Mouse (Mus musculus) megakaryocyte, embryonic 14.5 days (primary cell): ENCODE measurements around the gene Zfp777. TPM values are rescaled to one million over a fixed set of nuclear protein-coding genes. Genes with fewer than 3 reads are reported as not detected.

Experiments
- H3K27me3 ChIP-seq: replicated peaks from 2 replicates; pipeline ENCODE3; 2012; ENCODE audit warnings: inconsistent platforms
- H3K36me3 ChIP-seq: replicated peaks from 2 replicates; pipeline ENCODE3; 2012; ENCODE audit warnings: low read length, inconsistent platforms, mixed read lengths
- H3K4me1 ChIP-seq: 2 replicates; pipeline ENCODE4 v1.6.1; 2012; ENCODE audit warnings: inconsistent platforms
- H3K4me3 ChIP-seq: replicated peaks from 2 replicates; pipeline ENCODE3; 2012; ENCODE audit warnings: moderate library complexity, mild to moderate bottlenecking, inconsistent platforms
- H3K9me3 ChIP-seq: 2 replicates; pipeline ENCODE4 v1.6.1; 2012; ENCODE audit warnings: inconsistent platforms
- FLI1 ChIP-seq: IDR thresholded peaks from 2 replicates; pipeline ENCODE4 v1.6.1; 2012; ENCODE audit warnings: low read length, inconsistent platforms, mixed read lengths
- GATA1 ChIP-seq: IDR thresholded peaks from 3 replicates; pipeline ENCODE4 v1.6.1; 2012; ENCODE audit warnings: mixed read lengths, low read length, inconsistent platforms, borderline replicate concordance
- polyA plus RNA-seq: library from polyadenylated mRNA; stranded (reverse); fragments of >175 nt; gene quantifications from 2 replicates; pipeline ENCODE4 v1.2.3, GENCODE M21; 2012; ENCODE audit warnings: low replicate concordance; ENCODE audit not compliant: insufficient read depth

Zfp777 gene
- polyA plus RNA-seq, 1 experiment, result 27.0 TPM

- H3K4me1 ChIP-seq, result peaks cover 8% of the 10 kb centered on the region
- TF ChIP-seq GATA1 (no peak), FLI1 (no peak)
- no peak overlapping the region for H3K4me3 ChIP-seq
- no peaks in the 10 kb centered on the region for H3K9me3 ChIP-seq
- peaks cover 98% of the 10 kb centered on the region for H3K36me3 ChIP-seq
- H3K27me3 ChIP-seq, result no peaks in the 10 kb centered on the region
Measured at GRCm38 (mm10) chr6:48032661-48033060, 16.1 kb downstream of the Zfp777 start.

DNA sequence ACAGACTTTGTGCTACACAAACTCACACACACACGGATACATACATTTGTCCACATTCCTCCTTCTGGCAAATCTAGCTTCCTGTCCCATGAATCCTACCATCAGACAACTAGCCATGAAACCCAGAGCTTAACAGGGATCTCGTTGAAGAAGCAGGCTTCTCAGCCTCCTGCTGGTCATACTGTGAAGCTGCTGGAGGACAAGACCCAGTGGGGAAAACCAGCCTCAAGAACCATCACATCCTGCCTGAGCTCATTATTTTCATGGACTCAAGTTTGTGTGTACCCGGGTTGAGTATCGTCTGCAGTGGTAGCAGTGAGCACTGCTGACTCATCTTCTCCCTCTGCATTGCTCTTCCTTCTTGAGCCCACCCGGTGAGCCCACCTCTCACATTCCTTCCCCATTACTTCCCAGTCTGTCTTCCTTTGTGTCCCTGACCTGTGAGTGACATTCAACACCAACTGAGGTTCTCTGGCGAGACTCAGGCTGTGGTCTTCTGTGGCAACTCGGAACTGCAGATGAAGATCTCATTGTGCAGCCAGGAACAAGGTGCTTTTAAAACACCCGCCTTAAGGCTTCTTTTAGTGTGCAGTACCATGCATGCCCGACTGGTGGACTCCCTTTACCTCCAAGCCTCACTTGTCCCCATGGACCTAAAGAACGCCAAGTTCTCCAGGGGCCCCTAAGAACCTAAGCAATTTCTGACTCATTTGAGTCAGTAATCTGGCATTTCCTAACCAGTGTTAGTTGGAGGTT lies 22.6 kb downstream of the Zfp777 start:
- Histone ChIP-seq H3K27me3 (no peaks in the 10 kb centered on the region), H3K36me3 (peaks cover 87% of the 10 kb centered on the region), H3K4me1 (peaks cover 32% of the 10 kb centered on the region), H3K4me3 (no peak overlapping the region), H3K9me3 (peaks cover 7% of the 10 kb centered on the region; the same call in 1 of the 2 replicates)
- TF ChIP-seq GATA1, result no peak
- no peak for TF ChIP-seq FLI1

DNA sequence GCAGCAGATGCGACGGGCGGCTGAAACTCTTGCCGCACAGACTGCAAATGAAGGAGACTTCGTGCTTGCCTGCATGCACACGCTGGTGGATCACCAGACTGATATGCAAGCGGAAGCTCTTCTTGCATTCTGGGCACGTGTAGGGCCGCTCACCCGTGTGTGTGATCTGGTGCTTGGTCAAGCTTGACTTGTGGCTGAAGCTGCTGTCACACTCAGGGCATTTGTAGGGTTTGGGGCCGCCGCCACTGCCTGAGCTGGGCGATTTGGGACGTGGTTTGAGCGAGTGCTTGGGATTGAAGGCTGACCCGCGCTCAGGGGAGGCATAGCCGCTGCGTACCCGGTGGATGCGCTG lies 23.7 kb downstream of the Zfp777 start:
- Histone ChIP-seq H3K9me3 (peaks cover 7% of the 10 kb centered on the region; the same call in 1 of the 2 replicates), H3K27me3 (no peaks in the 10 kb centered on the region), H3K4me1 (peaks cover 36% of the 10 kb centered on the region), H3K4me3 (peak overlapping the region; percentile 26), H3K36me3 (peaks cover 79% of the 10 kb centered on the region)
- no peak for TF ChIP-seq GATA1
- TF ChIP-seq FLI1, result no peak

GRCm38 (mm10) chr6:48024330-48024993 lies 24.2 kb downstream of the Zfp777 start:
- Histone ChIP-seq H3K9me3 (peaks cover 7% of the 10 kb centered on the region; the same call in 1 of the 2 replicates), H3K4me3 (no peak overlapping the region), H3K27me3 (no peaks in the 10 kb centered on the region), H3K4me1 (peaks cover 36% of the 10 kb centered on the region), H3K36me3 (peaks cover 75% of the 10 kb centered on the region)
- TF ChIP-seq FLI1 (no peak), GATA1 (no peak)

- Histone ChIP-seq H3K9me3 (peaks cover 7% of the 10 kb centered on the region; the same call in 1 of the 2 replicates), H3K27me3 (no peaks in the 10 kb centered on the region), H3K4me1 (peaks cover 36% of the 10 kb centered on the region), H3K4me3 (no peak overlapping the region), H3K36me3 (peaks cover 68% of the 10 kb centered on the region)
- TF ChIP-seq FLI1 (no peak), GATA1 (no peak)
Measured at GRCm38 (mm10) chr6:48022672-48023071, 26.0 kb downstream of the Zfp777 start.

DNA sequence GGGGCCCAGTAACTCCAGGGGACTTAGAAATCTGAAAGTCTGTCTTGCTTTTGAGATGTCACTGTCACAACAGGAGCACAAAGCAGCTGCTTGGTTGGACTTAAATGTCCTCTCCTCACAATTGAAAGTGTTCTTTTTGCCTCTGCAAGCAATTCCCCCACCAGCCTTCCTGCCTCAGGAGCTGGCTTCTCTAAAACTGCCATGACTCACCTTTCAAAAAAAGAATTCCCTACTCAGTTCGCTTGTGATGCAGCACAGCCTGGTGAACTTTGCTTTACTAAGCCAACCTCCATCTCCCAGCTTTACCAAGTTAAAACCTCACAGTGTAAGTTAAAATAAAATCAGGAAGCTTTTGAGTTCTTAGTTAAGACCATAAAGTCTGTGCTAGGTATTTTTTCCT lies 27.0 kb downstream of the Zfp777 start:
- Histone ChIP-seq H3K36me3 (peaks cover 58% of the 10 kb centered on the region), H3K9me3 (peaks cover 7% of the 10 kb centered on the region; the same call in 1 of the 2 replicates), H3K27me3 (no peaks in the 10 kb centered on the region), H3K4me1 (peaks cover 36% of the 10 kb centered on the region), H3K4me3 (no peak overlapping the region)
- TF ChIP-seq GATA1 (no peak), FLI1 (no peak)

GRCm38 (mm10) chr6:48020006-48020405 lies 28.7 kb downstream of the Zfp777 start:
- TF ChIP-seq FLI1 (no peak), GATA1 (no peak)
- Histone ChIP-seq H3K9me3 (peaks cover 2% of the 10 kb centered on the region; the same call in 1 of the 2 replicates), H3K4me1 (peaks cover 44% of the 10 kb centered on the region), H3K4me3 (no peak overlapping the region), H3K27me3 (no peaks in the 10 kb centered on the region), H3K36me3 (peaks cover 41% of the 10 kb centered on the region)

- H3K4me1 ChIP-seq, result peaks cover 20% of the 10 kb centered on the region
- TF ChIP-seq FLI1 (no peak), GATA1 (no peak)
Measured at GRCm38 (mm10) chr6:48016841-48017240, 31.9 kb downstream of the Zfp777 start.

GRCm38 (mm10) chr6:48016090-48016521 lies 32.6 kb downstream of the Zfp777 start:
- H3K27me3 ChIP-seq, result no peaks in the 10 kb centered on the region
- no peak for TF ChIP-seq GATA1
- H3K4me3 ChIP-seq, result peak overlapping the region; percentile 87
- no peaks in the 10 kb centered on the region for H3K9me3 ChIP-seq
- H3K36me3 ChIP-seq, result peaks cover 15% of the 10 kb centered on the region
- peaks cover 17% of the 10 kb centered on the region for H3K4me1 ChIP-seq

More at GRCm38 (mm10) chr6:48016841-48017240, 31.9 kb downstream of the Zfp777 start:
- H3K4me3 ChIP-seq, result no peak overlapping the region
- H3K9me3 ChIP-seq, result no peaks in the 10 kb centered on the region
- H3K27me3 ChIP-seq, result no peaks in the 10 kb centered on the region
- H3K36me3 ChIP-seq, result peaks cover 15% of the 10 kb centered on the region

- Histone ChIP-seq H3K4me3 (no peak overlapping the region), H3K36me3 (no peaks in the 10 kb centered on the region)
- TF ChIP-seq FLI1 (no peak), GATA1 (no peak)
Measured at GRCm38 (mm10) chr6:48010727-48011126, 38.0 kb downstream of the Zfp777 start.

More at GRCm38 (mm10) chr6:48010727-48011126, 38.0 kb downstream of the Zfp777 start:
- Histone ChIP-seq H3K27me3 (no peaks in the 10 kb centered on the region), H3K4me1 (peaks cover 17% of the 10 kb centered on the region), H3K9me3 (no peaks in the 10 kb centered on the region)
